Mouse (Mus musculus): ENCODE results near the gene Gpr174. TPM values are rescaled to one million over a fixed set of nuclear protein-coding genes. Genes with fewer than 3 reads are reported as not detected.

Gene Gpr174
- polyA plus RNA-seq (2015; fragmentation: Nextera tagmentation; extraction: Ambion mirVana): 0.09 and 0.24 TPM in 2 replicates

DNA sequence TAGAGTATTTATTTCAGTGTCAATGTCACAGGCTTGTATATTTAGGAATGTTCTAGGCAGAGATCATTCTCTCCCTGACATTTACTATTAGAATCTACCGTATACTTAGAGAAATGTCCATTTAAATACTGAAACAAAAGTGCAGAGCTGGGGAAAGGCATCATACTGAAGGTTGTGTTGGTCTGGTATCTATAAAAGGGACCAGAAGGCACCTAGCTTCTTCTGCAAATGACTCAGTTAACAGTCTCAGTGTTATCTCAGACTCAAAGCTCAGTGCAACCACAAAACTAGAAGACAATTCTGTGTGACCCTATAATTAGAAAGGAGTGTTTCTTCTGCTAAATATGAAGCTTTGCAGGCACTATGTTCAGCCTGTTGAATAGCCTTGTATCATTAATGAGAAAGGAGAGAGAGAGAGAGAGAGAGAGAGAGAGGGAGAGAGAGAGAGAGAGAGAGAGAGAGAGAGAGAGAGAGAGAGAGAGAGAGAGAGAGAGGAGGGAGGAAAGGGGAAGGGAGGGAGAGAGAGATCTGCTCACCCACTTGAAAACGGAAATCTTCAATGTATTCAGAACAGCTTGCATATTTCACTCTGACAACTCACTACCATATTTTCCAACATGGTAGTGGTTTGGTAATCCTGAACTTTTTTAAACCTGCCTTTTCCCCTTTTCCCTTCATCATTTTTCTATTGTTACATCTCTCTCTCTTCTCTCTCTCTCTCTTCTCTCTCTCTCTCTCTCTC, at the start of gene Gpr174:
Gene Gpr174 (plus strand): TSS at position 393 of the 742 bp plus-strand sequence.
- Histone ChIP-seq H3K4me3 (replicated peaks; ENCODE audit: low read length) (no peak within 1 kb of the TSS), H3K4me1 (replicated peaks; ENCODE audit: control insufficient read depth, insufficient read depth, low read length) (no peaks in the 10 kb centered on the region), H3K27me3 (replicated peaks; ENCODE audit: control insufficient read depth, insufficient read depth, low read length) (no peaks in the 10 kb centered on the region), H3K9me3 (ENCODE audit: control insufficient read depth, low read length) (no peaks in the 10 kb centered on the region), H3K4me2 (ENCODE audit: low read length) (no peak within 1 kb of the TSS), H3K27ac (ENCODE audit: low read length) (no peak within 1 kb of the TSS), H3K36me3 (ENCODE audit: control insufficient read depth, insufficient read depth) (no peaks in the 10 kb centered on the region), H3K9ac (replicated peaks; ENCODE audit: low read depth, low read length) (no peak within 1 kb of the TSS)
- WGBS: 58% methylated on average over 2 of the region's 2 CpGs
- no peak for ATAC-seq

DNA sequence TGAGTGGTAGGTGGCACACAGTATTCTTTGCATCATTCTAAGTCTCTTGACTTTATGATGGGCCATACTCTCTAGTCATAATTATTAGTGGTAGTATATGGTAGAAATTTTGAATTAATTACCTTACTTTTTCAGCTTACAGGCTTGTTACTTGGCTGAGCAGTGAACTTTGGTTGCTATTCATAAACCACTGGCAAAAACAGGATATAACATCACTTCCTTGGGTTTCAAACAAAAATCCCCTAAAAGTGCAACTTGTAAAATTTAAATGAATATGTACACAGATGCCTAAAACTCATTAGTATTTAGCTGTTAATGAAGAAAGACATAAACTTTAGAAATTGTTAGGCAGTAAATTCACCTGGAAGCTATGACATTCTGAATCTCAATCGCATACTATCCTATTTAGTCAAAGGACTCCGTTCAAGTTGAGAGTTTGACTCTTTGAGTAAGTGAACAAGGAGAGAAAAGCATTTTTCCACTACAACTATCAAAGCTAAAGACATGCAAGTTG, 38.0 kb upstream of the Gpr174 start:
- no peak overlapping the region for H3K9ac ChIP-seq (replicated peaks; ENCODE audit: low read depth, low read length)
- no peaks in the 10 kb centered on the region for H3K4me1 ChIP-seq (replicated peaks; ENCODE audit: control insufficient read depth, insufficient read depth, low read length)
- no peaks in the 10 kb centered on the region for H3K27me3 ChIP-seq (replicated peaks; ENCODE audit: control insufficient read depth, insufficient read depth, low read length)
- no peak overlapping the region for H3K27ac ChIP-seq (ENCODE audit: low read length)
- no peaks in the 10 kb centered on the region for H3K36me3 ChIP-seq (ENCODE audit: control insufficient read depth, insufficient read depth)
- 90% methylated on average over 2 of the region's 2 CpGs for WGBS
- no peak for ATAC-seq
- no peaks in the 10 kb centered on the region for H3K9me3 ChIP-seq (ENCODE audit: control insufficient read depth, low read length)
- H3K4me2 ChIP-seq (ENCODE audit: low read length): no peak overlapping the region
- H3K4me3 ChIP-seq (replicated peaks; ENCODE audit: low read length): no peak overlapping the region

DNA sequence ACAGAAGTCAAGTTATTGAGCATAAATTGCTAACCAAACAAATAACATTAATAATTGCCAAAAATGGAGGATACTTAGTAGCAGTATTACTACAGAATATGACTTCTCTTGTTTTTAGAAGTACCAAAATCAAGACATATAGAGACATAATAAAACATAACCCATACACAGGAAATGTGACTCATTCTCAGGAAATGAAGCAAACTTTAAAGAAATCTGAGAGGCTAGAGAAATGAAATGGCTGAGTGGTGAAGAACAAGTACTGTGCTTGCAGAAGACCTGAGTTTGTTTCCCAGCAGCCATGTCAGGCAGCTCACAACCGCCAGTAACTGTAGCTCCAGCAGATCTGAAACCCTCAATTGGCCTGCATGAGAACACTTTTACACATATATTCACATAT, 30.8 kb upstream of the Gpr174 start:
- H3K36me3 ChIP-seq (ENCODE audit: control insufficient read depth, insufficient read depth): no peaks in the 10 kb centered on the region
- no peak overlapping the region for H3K4me2 ChIP-seq (ENCODE audit: low read length)
- no peak overlapping the region for H3K4me3 ChIP-seq (replicated peaks; ENCODE audit: low read length)
- ATAC-seq: no peak
- 82% methylated on average over 1 of the region's 1 CpGs for WGBS
- no peaks in the 10 kb centered on the region for H3K4me1 ChIP-seq (replicated peaks; ENCODE audit: control insufficient read depth, insufficient read depth, low read length)
- no peak overlapping the region for H3K27ac ChIP-seq (ENCODE audit: low read length)
- no peaks in the 10 kb centered on the region for H3K9me3 ChIP-seq (ENCODE audit: control insufficient read depth, low read length)
- H3K27me3 ChIP-seq (replicated peaks; ENCODE audit: control insufficient read depth, insufficient read depth, low read length): no peaks in the 10 kb centered on the region
- no peak overlapping the region for H3K9ac ChIP-seq (replicated peaks; ENCODE audit: low read depth, low read length)

DNA sequence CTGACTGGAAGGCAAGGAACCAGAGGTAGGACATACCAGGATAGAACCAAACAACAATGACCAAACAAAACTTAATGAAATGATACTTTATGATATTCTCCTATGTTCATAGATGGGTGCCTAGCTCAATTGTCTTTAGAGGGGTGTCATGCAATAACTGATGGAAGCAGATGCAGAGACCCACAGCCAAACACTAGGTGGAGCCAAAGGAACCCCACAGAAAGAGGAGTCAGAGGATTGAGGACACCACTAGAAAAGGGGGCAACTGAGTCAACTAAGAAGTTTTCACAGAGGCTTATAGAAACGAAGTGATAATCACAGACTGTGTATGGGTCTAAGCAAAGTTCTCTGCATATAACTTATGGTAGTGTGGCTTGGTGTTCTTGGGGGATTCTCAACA, 24.5 kb upstream of the Gpr174 start:
- Histone ChIP-seq H3K4me2 (ENCODE audit: low read length) (no peak overlapping the region), H3K9me3 (ENCODE audit: control insufficient read depth, low read length) (no peaks in the 10 kb centered on the region), H3K27ac (ENCODE audit: low read length) (no peak overlapping the region), H3K9ac (replicated peaks; ENCODE audit: low read depth, low read length) (no peak overlapping the region), H3K4me3 (replicated peaks; ENCODE audit: low read length) (no peak overlapping the region), H3K4me1 (replicated peaks; ENCODE audit: control insufficient read depth, insufficient read depth, low read length) (no peaks in the 10 kb centered on the region), H3K27me3 (replicated peaks; ENCODE audit: control insufficient read depth, insufficient read depth, low read length) (no peaks in the 10 kb centered on the region), H3K36me3 (ENCODE audit: control insufficient read depth, insufficient read depth) (no peaks in the 10 kb centered on the region)
- no peak for ATAC-seq
- WGBS: 59% methylated on average over 1 of the region's 1 CpGs

DNA sequence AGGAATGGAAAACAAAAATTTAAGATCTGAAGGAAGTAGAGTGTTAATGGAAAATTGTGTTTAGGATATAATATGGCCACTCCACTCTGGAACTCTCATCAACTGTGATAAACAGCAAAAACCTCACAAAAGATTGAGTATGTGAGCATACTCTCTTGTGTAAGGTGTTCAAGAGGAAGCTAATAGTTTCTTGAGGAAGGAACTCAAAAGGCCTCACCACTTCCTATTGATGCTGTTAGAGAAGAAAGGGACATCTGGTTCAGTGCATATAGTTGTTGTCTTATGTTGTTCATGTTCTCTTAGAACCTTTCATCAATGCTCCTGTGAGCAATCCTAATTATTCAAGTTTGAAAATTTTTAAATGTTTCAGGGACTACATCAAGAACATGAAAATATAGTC, 21.0 kb upstream of the Gpr174 start:
- no peak overlapping the region for H3K4me2 ChIP-seq (ENCODE audit: low read length)
- H3K4me1 ChIP-seq (replicated peaks; ENCODE audit: control insufficient read depth, insufficient read depth, low read length): no peaks in the 10 kb centered on the region
- ATAC-seq: no peak
- no peaks in the 10 kb centered on the region for H3K27me3 ChIP-seq (replicated peaks; ENCODE audit: control insufficient read depth, insufficient read depth, low read length)
- no peaks in the 10 kb centered on the region for H3K36me3 ChIP-seq (ENCODE audit: control insufficient read depth, insufficient read depth)
- H3K4me3 ChIP-seq (replicated peaks; ENCODE audit: low read length): no peak overlapping the region
- no peaks in the 10 kb centered on the region for H3K9me3 ChIP-seq (ENCODE audit: control insufficient read depth, low read length)
- H3K27ac ChIP-seq (ENCODE audit: low read length): no peak overlapping the region
- no peak overlapping the region for H3K9ac ChIP-seq (replicated peaks; ENCODE audit: low read depth, low read length)

DNA sequence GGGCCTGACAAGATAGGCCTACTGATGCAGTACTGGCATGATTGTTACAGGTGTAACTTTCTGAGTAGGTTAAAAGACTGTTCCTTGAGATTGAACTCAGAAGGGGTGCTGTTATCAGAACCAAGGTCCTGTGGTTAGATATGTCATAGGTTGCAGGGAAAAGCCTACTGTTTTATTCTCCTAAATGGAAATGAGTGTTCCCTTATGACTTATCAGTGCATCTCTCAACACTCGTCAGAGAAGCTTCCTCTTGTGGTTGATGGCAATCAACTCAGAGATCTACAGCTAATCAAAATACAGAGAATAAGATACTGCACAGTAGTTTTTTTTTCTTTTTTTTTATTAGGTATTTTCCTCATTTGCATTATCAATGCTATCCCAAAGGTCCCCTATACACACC, 19.2 kb upstream of the Gpr174 start:
- Histone ChIP-seq H3K4me1 (replicated peaks; ENCODE audit: control insufficient read depth, insufficient read depth, low read length) (no peaks in the 10 kb centered on the region), H3K4me2 (ENCODE audit: low read length) (no peak overlapping the region), H3K9ac (replicated peaks; ENCODE audit: low read depth, low read length) (no peak overlapping the region), H3K9me3 (ENCODE audit: control insufficient read depth, low read length) (no peaks in the 10 kb centered on the region), H3K27me3 (replicated peaks; ENCODE audit: control insufficient read depth, insufficient read depth, low read length) (no peaks in the 10 kb centered on the region), H3K36me3 (ENCODE audit: control insufficient read depth, insufficient read depth) (no peaks in the 10 kb centered on the region), H3K27ac (ENCODE audit: low read length) (no peak overlapping the region), H3K4me3 (replicated peaks; ENCODE audit: low read length) (no peak overlapping the region)
- ATAC-seq: no peak
- WGBS: 76% methylated on average over 1 of the region's 1 CpGs

DNA sequence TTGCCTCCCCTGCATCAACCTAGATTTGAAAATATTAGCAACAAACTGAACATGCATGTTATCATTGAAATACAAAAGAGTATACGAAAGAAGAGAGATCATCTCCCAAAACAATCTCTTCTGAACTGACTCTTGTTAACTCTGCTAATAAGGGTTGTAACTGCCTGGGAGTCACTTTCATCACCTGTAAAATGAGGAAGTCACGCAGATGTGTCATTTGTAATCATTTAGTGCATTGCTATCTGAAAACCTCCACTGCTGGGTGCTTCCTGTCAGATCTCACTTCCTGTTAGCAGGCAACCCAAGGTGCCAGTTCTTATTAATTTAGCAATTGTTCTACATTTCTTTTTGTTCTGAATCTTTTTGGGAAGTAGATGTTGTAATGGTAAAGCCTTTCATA, 5.3 kb upstream of the Gpr174 start:
- WGBS: 85% methylated on average over 2 of the region's 2 CpGs
- no peak for ATAC-seq
- no peaks in the 10 kb centered on the region for H3K9me3 ChIP-seq (ENCODE audit: control insufficient read depth, low read length)
- H3K4me3 ChIP-seq (replicated peaks; ENCODE audit: low read length): no peak overlapping the region
- H3K27me3 ChIP-seq (replicated peaks; ENCODE audit: control insufficient read depth, insufficient read depth, low read length): no peaks in the 10 kb centered on the region
- no peak overlapping the region for H3K9ac ChIP-seq (replicated peaks; ENCODE audit: low read depth, low read length)
- no peak overlapping the region for H3K27ac ChIP-seq (ENCODE audit: low read length)
- no peaks in the 10 kb centered on the region for H3K36me3 ChIP-seq (ENCODE audit: control insufficient read depth, insufficient read depth)
- no peak overlapping the region for H3K4me2 ChIP-seq (ENCODE audit: low read length)
- no peaks in the 10 kb centered on the region for H3K4me1 ChIP-seq (replicated peaks; ENCODE audit: control insufficient read depth, insufficient read depth, low read length)

DNA sequence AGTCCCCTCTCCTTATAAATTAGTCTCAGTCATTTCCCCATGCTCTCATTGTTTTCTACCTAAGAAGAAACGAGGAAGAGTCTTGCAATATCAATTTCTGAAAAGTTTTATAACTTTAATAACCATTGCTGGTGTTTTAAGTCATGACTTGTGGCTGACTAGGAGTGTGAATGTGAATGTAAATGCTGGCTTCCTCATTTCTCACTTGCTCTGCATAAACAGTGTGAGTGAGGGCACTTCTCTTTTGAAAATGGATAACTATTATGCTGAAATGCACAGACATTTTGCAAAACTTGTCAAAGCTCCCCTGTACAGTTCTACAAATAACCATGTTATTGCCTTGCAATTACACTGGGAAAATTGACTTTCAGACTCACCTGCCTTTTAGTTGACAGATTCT, 8.9 kb downstream of the Gpr174 start:
- no peaks in the 10 kb centered on the region for H3K9me3 ChIP-seq (ENCODE audit: control insufficient read depth, low read length)
- H3K4me2 ChIP-seq (ENCODE audit: low read length): no peak overlapping the region
- no peaks in the 10 kb centered on the region for H3K27me3 ChIP-seq (replicated peaks; ENCODE audit: control insufficient read depth, insufficient read depth, low read length)
- no peak overlapping the region for H3K9ac ChIP-seq (replicated peaks; ENCODE audit: low read depth, low read length)
- H3K36me3 ChIP-seq (ENCODE audit: control insufficient read depth, insufficient read depth): no peaks in the 10 kb centered on the region
- no peak overlapping the region for H3K4me3 ChIP-seq (replicated peaks; ENCODE audit: low read length)
- no peak for ATAC-seq
- H3K27ac ChIP-seq (ENCODE audit: low read length): no peak overlapping the region
- H3K4me1 ChIP-seq (replicated peaks; ENCODE audit: control insufficient read depth, insufficient read depth, low read length): no peaks in the 10 kb centered on the region
- 26% methylated on average over 1 of the region's 1 CpGs for WGBS

DNA sequence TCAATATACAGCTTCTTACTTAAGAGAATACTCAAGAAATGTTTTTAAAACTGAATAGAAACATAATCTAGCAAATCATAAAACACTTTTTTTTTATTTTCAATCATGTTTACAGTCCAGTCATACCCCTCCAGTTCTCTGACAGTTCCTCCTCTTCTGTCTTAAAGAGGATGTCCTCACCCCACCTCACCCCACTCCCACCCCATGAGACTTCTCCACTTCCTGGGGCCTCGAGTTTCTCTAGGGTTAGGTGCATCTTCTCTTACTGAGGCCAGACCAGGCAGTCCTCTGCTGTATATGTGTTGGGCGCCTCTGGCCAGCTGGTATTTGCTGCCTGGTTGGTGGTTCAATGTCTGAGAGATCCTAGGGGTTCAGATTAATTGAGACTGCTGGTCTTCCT, 21.9 kb downstream of the Gpr174 start:
- 50% methylated on average over 2 of the region's 2 CpGs for WGBS
- ATAC-seq: no peak

DNA sequence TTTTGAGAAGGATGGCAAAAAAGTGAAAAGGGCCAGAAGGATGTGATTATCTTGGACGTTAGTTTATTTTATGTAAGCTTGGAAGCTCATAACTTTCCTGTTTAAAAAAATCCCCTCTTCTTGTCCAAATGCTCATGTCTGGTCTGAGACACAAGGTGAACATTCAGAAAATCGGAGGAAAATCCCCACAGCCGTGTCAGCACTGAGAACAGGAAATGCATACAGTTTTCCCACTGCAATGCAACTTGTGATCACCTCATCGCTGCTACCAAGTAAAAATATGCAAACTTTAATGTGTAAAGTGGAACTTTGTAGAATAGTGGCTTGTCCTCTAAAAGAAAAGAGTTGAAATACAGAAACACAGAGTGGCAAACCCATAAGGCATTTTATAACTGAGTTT, 28.5 kb downstream of the Gpr174 start:
- Histone ChIP-seq H3K27me3 (replicated peaks; ENCODE audit: control insufficient read depth, insufficient read depth, low read length) (no peaks in the 10 kb centered on the region), H3K9me3 (ENCODE audit: control insufficient read depth, low read length) (no peaks in the 10 kb centered on the region), H3K4me3 (replicated peaks; ENCODE audit: low read length) (no peak overlapping the region), H3K27ac (ENCODE audit: low read length) (no peak overlapping the region), H3K4me1 (replicated peaks; ENCODE audit: control insufficient read depth, insufficient read depth, low read length) (no peaks in the 10 kb centered on the region), H3K36me3 (ENCODE audit: control insufficient read depth, insufficient read depth) (no peaks in the 10 kb centered on the region), H3K4me2 (ENCODE audit: low read length) (no peak overlapping the region), H3K9ac (replicated peaks; ENCODE audit: low read depth, low read length) (no peak overlapping the region)
- 84% methylated on average over 4 of the region's 4 CpGs for WGBS
- ATAC-seq: no peak

More for the DNA sequence above, 21.9 kb downstream of the Gpr174 start:
- no peaks in the 10 kb centered on the region for H3K36me3 ChIP-seq (ENCODE audit: control insufficient read depth, insufficient read depth)
- no peak overlapping the region for H3K4me3 ChIP-seq (replicated peaks; ENCODE audit: low read length)
- H3K27ac ChIP-seq (ENCODE audit: low read length): no peak overlapping the region
- H3K4me2 ChIP-seq (ENCODE audit: low read length): no peak overlapping the region
- H3K27me3 ChIP-seq (replicated peaks; ENCODE audit: control insufficient read depth, insufficient read depth, low read length): no peaks in the 10 kb centered on the region
- H3K9ac ChIP-seq (replicated peaks; ENCODE audit: low read depth, low read length): no peak overlapping the region
- H3K4me1 ChIP-seq (replicated peaks; ENCODE audit: control insufficient read depth, insufficient read depth, low read length): no peaks in the 10 kb centered on the region
- no peaks in the 10 kb centered on the region for H3K9me3 ChIP-seq (ENCODE audit: control insufficient read depth, low read length)

All from forebrain, embryonic 16.5 days (tissue).